Mouse (Mus musculus): ENCODE results near the gene Mboat7. TPM values are rescaled to one million over a fixed set of nuclear protein-coding genes. Genes with fewer than 3 reads are reported as not detected.

The Mboat7 gene
- polyA plus RNA-seq, 1 experiment from 2014 or later: 47.5 TPM

Small RNAs within 50 kb of the gene (microRNA-seq; reads per million reads assigned to microRNA genes)
- 1.7 reads per million for gene Mir3572

Other genes with a start within 250 kb of the Mboat7 start
- gene Tarm1, start 190.9 kb downstream of the Mboat7 start, polyA plus RNA-seq (2016; fragmentation: Nextera tagmentation; extraction: Ambion mirVana): not detected in 2 replicates
- 0.24 and 0.29 TPM in 2 replicates for gene Oscar, start 77.4 kb downstream of the Mboat7 start, polyA plus RNA-seq (2016; fragmentation: Nextera tagmentation; extraction: Ambion mirVana)
- gene Ndufa3, start 76.2 kb downstream of the Mboat7 start, polyA plus RNA-seq (2016; fragmentation: Nextera tagmentation; extraction: Ambion mirVana): 368 and 375 TPM in 2 replicates
- gene Tfpt, start 63.6 kb downstream of the Mboat7 start, polyA plus RNA-seq (2016; fragmentation: Nextera tagmentation; extraction: Ambion mirVana): 39.3 and 39.7 TPM in 2 replicates
- 126 TPM in 2 replicates for gene Prpf31, start 63.5 kb downstream of the Mboat7 start, polyA plus RNA-seq (2016; fragmentation: Nextera tagmentation; extraction: Ambion mirVana)
- gene Cnot3, start 48.3 kb downstream of the Mboat7 start, polyA plus RNA-seq (2016; fragmentation: Nextera tagmentation; extraction: Ambion mirVana): 58.2 and 58.3 TPM in 2 replicates
- 23.4 and 25.7 TPM in 2 replicates for gene Leng1, start 27.7 kb downstream of the Mboat7 start, polyA plus RNA-seq (2016; fragmentation: Nextera tagmentation; extraction: Ambion mirVana)
- 3.2 and 4.0 TPM in 2 replicates for gene Tmc4, start 16.0 kb downstream of the Mboat7 start, polyA plus RNA-seq (2016; fragmentation: Nextera tagmentation; extraction: Ambion mirVana)
- gene Tsen34, start 660 bp downstream of the Mboat7 start, polyA plus RNA-seq (2016; fragmentation: Nextera tagmentation; extraction: Ambion mirVana): 225 and 226 TPM in 2 replicates
- gene Rps9, start 10.5 kb upstream of the Mboat7 start, polyA plus RNA-seq (2016; fragmentation: Nextera tagmentation; extraction: Ambion mirVana): 989 and 1,067 TPM in 2 replicates
- 0.18 and 0.20 TPM in 2 replicates for gene Pirb, start 26.9 kb upstream of the Mboat7 start, polyA plus RNA-seq (2016; fragmentation: Nextera tagmentation; extraction: Ambion mirVana)
- not detected in 2 replicates for gene Gm15448, start 132.2 kb upstream of the Mboat7 start, polyA plus RNA-seq (2016; fragmentation: Nextera tagmentation; extraction: Ambion mirVana)
- gene Pira2, start 151.5 kb upstream of the Mboat7 start, polyA plus RNA-seq (2016; fragmentation: Nextera tagmentation; extraction: Ambion mirVana): not detected in 2 replicates
- 0.17 TPM in 1 of 2 replicates, not detected in the other for gene Gm14548, start 204.6 kb upstream of the Mboat7 start, polyA plus RNA-seq (2016; fragmentation: Nextera tagmentation; extraction: Ambion mirVana)
- gene Lilra6, start 222.0 kb upstream of the Mboat7 start, polyA plus RNA-seq (2016; fragmentation: Nextera tagmentation; extraction: Ambion mirVana): not detected in 2 replicates